10 mouse cellular contexts compared by ENCODE assay signal in genomic region chr10:121095948-121096347, GRCm38 (mm10).
DNase-seq lines count a peak whose midpoint lies in the region; ATAC-seq lines count a peak whose summit lies in the region.
"Had no signal": no experiment of that assay in that cellular context is flagged by ENCODE, and none has a peak within 500 bp of the region (broad histone marks: within the 10 kb centered on the region; RNA-seq: fewer than 3 reads in every experiment).

No protein-coding gene starts in this region.

- no peaks in the 10 kb centered on the region for H3K9me3 ChIP-seq in hindbrain, embryonic 13.5 days
- no peaks in the 10 kb centered on the region for H3K9me3 ChIP-seq in hindbrain, embryonic 12.5 days (replicated peaks)
- H3K9me3 ChIP-seq in limb, embryonic 15.5 days: no peaks in the 10 kb centered on the region
- no peaks in the 10 kb centered on the region for H3K9me3 ChIP-seq in midbrain, embryonic 16.5 days (replicated peaks; ENCODE audit: control insufficient read depth, low read length, poor library complexity, severe bottlenecking)

- H3K4me3 ChIP-seq in hindbrain, embryonic 13.5 days: no peak overlapping the region
- no peak overlapping the region for H3K4me3 ChIP-seq in hindbrain, embryonic 12.5 days
- no peak overlapping the region for H3K4me3 ChIP-seq in limb, embryonic 15.5 days
- H3K4me3 ChIP-seq in midbrain, embryonic 16.5 days (ENCODE audit: low read depth, low read length): peak overlapping the region; percentile 16; the same call in 1 of the 2 replicates

- WGBS in hindbrain, embryonic 13.5 days: 48% methylated on average over 12 of the region's 12 CpGs
- WGBS in hindbrain, embryonic 12.5 days: 57% methylated on average over 12 of the region's 12 CpGs
- WGBS in limb, embryonic 15.5 days: 63% methylated on average over 12 of the region's 12 CpGs
- WGBS in midbrain, embryonic 16.5 days: 47% methylated on average over 12 of the region's 12 CpGs

- peak overlapping the region; percentile 27 for H3K4me2 ChIP-seq in hindbrain, embryonic 13.5 days
- no peak overlapping the region for H3K4me2 ChIP-seq in hindbrain, embryonic 12.5 days (replicated peaks)
- no peak overlapping the region for H3K4me2 ChIP-seq in limb, embryonic 15.5 days
- peak overlapping the region; percentile 42 for H3K4me2 ChIP-seq in midbrain, embryonic 16.5 days (ENCODE audit: low read length)

- H3K36me3 ChIP-seq in hindbrain, embryonic 13.5 days: no peaks in the 10 kb centered on the region
- H3K36me3 ChIP-seq in hindbrain, embryonic 12.5 days: no peaks in the 10 kb centered on the region
- no peaks in the 10 kb centered on the region for H3K36me3 ChIP-seq in limb, embryonic 15.5 days
- H3K36me3 ChIP-seq in midbrain, embryonic 16.5 days (ENCODE audit: control insufficient read depth, insufficient read depth, low read length): no peaks in the 10 kb centered on the region

- no peak overlapping the region for H3K27ac ChIP-seq in hindbrain, embryonic 13.5 days
- H3K27ac ChIP-seq in hindbrain, embryonic 12.5 days: no peak overlapping the region
- H3K27ac ChIP-seq in limb, embryonic 15.5 days: peak overlapping the region; percentile 23; the same call in 1 of the 2 replicates
- H3K27ac ChIP-seq in midbrain, embryonic 16.5 days (ENCODE audit: low read length): no peak overlapping the region

- peaks cover 6% of the 10 kb centered on the region for H3K4me1 ChIP-seq in hindbrain, embryonic 13.5 days (replicated peaks)
- peaks cover 3% of the 10 kb centered on the region; the same call in 1 of the 2 replicates for H3K4me1 ChIP-seq in hindbrain, embryonic 12.5 days
- peaks cover 14% of the 10 kb centered on the region; the same call in 1 of the 2 replicates for H3K4me1 ChIP-seq in limb, embryonic 15.5 days
- H3K4me1 ChIP-seq in midbrain, embryonic 16.5 days (ENCODE audit: control insufficient read depth, insufficient read depth, low read length): peaks cover 8% of the 10 kb centered on the region; the same call in 1 of the 2 replicates

- no peak overlapping the region for H3K9ac ChIP-seq in hindbrain, embryonic 13.5 days
- no peak overlapping the region for H3K9ac ChIP-seq in hindbrain, embryonic 12.5 days
- H3K9ac ChIP-seq in limb, embryonic 15.5 days: no peak overlapping the region
- H3K9ac ChIP-seq in midbrain, embryonic 16.5 days (ENCODE audit: low read depth, low read length): peak overlapping the region; percentile 25; the same call in 1 of the 2 replicates

- 0 out of 2 replicates have a peak, but pooled peaks cover 6% of the 10 kb centered on the region for H3K27me3 ChIP-seq in hindbrain, embryonic 13.5 days
- no peaks in the 10 kb centered on the region for H3K27me3 ChIP-seq in hindbrain, embryonic 12.5 days
- H3K27me3 ChIP-seq in limb, embryonic 15.5 days: no peaks in the 10 kb centered on the region
- H3K27me3 ChIP-seq in midbrain, embryonic 16.5 days (ENCODE audit: control insufficient read depth, insufficient read depth, low read depth, low read length): no peaks in the 10 kb centered on the region
- H3K27me3 ChIP-seq: CH12.LX had no signal

- no peak for ATAC-seq in hindbrain, embryonic 13.5 days (ENCODE audit: low FRiP score)
- ATAC-seq in hindbrain, embryonic 12.5 days (ENCODE audit: low FRiP score): no peak
- ATAC-seq in limb, embryonic 15.5 days (ENCODE audit: insufficient number of reproducible peaks, low FRiP score, low TSS enrichment, low read depth): no peak
- ATAC-seq in midbrain, embryonic 16.5 days: no peak

- peak; percentile 8 for DNase-seq in brain, adult 2 months (ENCODE audit: low read depth, low spot score)
- no peak for DNase-seq in thymus, postnatal 36 days
- no peak for DNase-seq in right cerebral cortex, postnatal 14 days
- DNase-seq: gastrocnemius, postnatal 10 days; left cerebral cortex, postnatal 4 days had no signal

Comparison
In these comparisons a context has a peak if more than half of its experiments do, and no peak if none do; other contexts are left out.
1. H3K4me2 ChIP-seq: peak in hindbrain, embryonic 13.5 days (single experiment) and midbrain, embryonic 16.5 days (single experiment); none in hindbrain, embryonic 12.5 days (single experiment) and limb, embryonic 15.5 days (single experiment).